In genomic region chr4:148846203-148846602, GRCm38 (mm10) we compare ENCODE assay signal across 9 mouse cellular contexts. TPM values are rescaled to one million over a fixed set of nuclear protein-coding genes. Genes with fewer than 3 reads are reported as not detected.
DNase-seq lines count a peak whose midpoint lies in the region; ATAC-seq and TF ChIP-seq lines count a peak whose summit lies in the region.
"Had no signal": no experiment of that assay in that cellular context is flagged by ENCODE, and none has a peak within 500 bp of the region (broad histone marks: within the 10 kb centered on the region; RNA-seq: fewer than 3 reads in every experiment).

No protein-coding gene starts in this region.

- no peak overlapping the region for H3K9ac ChIP-seq in liver, postnatal 0 days (replicated peaks)
- H3K9ac ChIP-seq in stomach, embryonic 16.5 days (ENCODE audit: low read length): 0 out of 2 replicates have a peak overlapping the region, but pooled peaks have one; percentile 12

- no peaks in the 10 kb centered on the region for H3K27me3 ChIP-seq in kidney, adult 2 months (replicated peaks; ENCODE audit: control insufficient read depth, insufficient read depth, low read length)
- H3K27me3 ChIP-seq in liver, postnatal 0 days (ENCODE audit: insufficient read depth, low read length): no peaks in the 10 kb centered on the region
- no peaks in the 10 kb centered on the region for H3K27me3 ChIP-seq in stomach, embryonic 16.5 days (ENCODE audit: control insufficient read depth, insufficient read depth, low read length)
- no peaks in the 10 kb centered on the region for H3K27me3 ChIP-seq in thymus, adult 2 months (ENCODE audit: control insufficient read depth, insufficient read depth, low read length)

- no peaks in the 10 kb centered on the region for H3K9me3 ChIP-seq in liver, postnatal 0 days (ENCODE audit: low read length)
- H3K9me3 ChIP-seq in stomach, embryonic 16.5 days (replicated peaks; ENCODE audit: control insufficient read depth, low read length): no peaks in the 10 kb centered on the region

- H3K36me3 ChIP-seq in kidney, adult 2 months (ENCODE audit: control insufficient read depth, insufficient read depth, low read length): no peaks in the 10 kb centered on the region
- no peaks in the 10 kb centered on the region for H3K36me3 ChIP-seq in liver, postnatal 0 days (replicated peaks; ENCODE audit: insufficient read depth, low read length)
- no peaks in the 10 kb centered on the region for H3K36me3 ChIP-seq in stomach, embryonic 16.5 days (ENCODE audit: control insufficient read depth, insufficient read depth, low read length)
- H3K36me3 ChIP-seq in thymus, adult 2 months (ENCODE audit: control insufficient read depth, insufficient read depth, low read length): no peaks in the 10 kb centered on the region

- no peak for TF ChIP-seq POLR2A in kidney, adult 2 months (IDR thresholded peaks at IDR 0.05; ENCODE audit: low read depth, low read length)
- no peak for TF ChIP-seq POLR2A in thymus, adult 2 months (IDR thresholded peaks at IDR 0.05; ENCODE audit: control insufficient read depth, extremely low read depth, insufficient read depth, low read length, poor library complexity)

- peak; percentile 74 for ATAC-seq in liver, postnatal 0 days
- ATAC-seq in stomach, embryonic 16.5 days (ENCODE audit: insufficient read depth, low FRiP score): no peak

- no peak overlapping the region for H3K4me3 ChIP-seq in kidney, adult 2 months (ENCODE audit: insufficient read depth, low read depth, low read length)
- no peak overlapping the region for H3K4me3 ChIP-seq in liver, postnatal 0 days (ENCODE audit: low read depth, low read length)
- no peak overlapping the region for H3K4me3 ChIP-seq in stomach, embryonic 16.5 days (replicated peaks; ENCODE audit: low read length)
- H3K4me3 ChIP-seq in thymus, adult 2 months (ENCODE audit: control insufficient read depth, insufficient read depth, low read length): no peak overlapping the region

- no peaks in the 10 kb centered on the region for H3K4me1 ChIP-seq in kidney, adult 2 months (ENCODE audit: control insufficient read depth, insufficient read depth, low read length)
- no peaks in the 10 kb centered on the region for H3K4me1 ChIP-seq in liver, postnatal 0 days (ENCODE audit: insufficient read depth)
- peaks cover 4% of the 10 kb centered on the region for H3K4me1 ChIP-seq in stomach, embryonic 16.5 days (ENCODE audit: control insufficient read depth, insufficient read depth, low read length)
- no peaks in the 10 kb centered on the region for H3K4me1 ChIP-seq in thymus, adult 2 months (replicated peaks; ENCODE audit: control insufficient read depth, insufficient read depth, low read length)

- 0 out of 2 replicates have a peak, but pooled peaks have one; percentile 22 for TF ChIP-seq CTCF in kidney, adult 2 months (conservative IDR thresholded peaks at IDR 0.05; ENCODE audit: insufficient read depth, insufficient read length, low read depth, low read length)
- no peak for TF ChIP-seq CTCF in liver, postnatal 0 days (IDR thresholded peaks at IDR 0.05; ENCODE audit: low read depth)
- TF ChIP-seq CTCF in thymus, adult 2 months (IDR thresholded peaks at IDR 0.05; ENCODE audit: borderline replicate concordance, control insufficient read depth, extremely low read depth, insufficient read depth, low read length, poor library complexity): no peak

- peak; percentile 20 to 25 for DNase-seq in cerebellum, adult 18-20 months
- DNase-seq in cerebellum, adult 9-11 months: no peak
- peak; percentile 17 for DNase-seq in NIH3T3 (ENCODE audit: low read depth)
- DNase-seq in gastrocnemius, postnatal 25 days: peak; percentile 58
- DNase-seq in kidney, adult 2 months: peak; percentile 92
- peak; percentile 44 for DNase-seq in liver, postnatal 0 days
- no peak for DNase-seq in thymus, adult 2 months

- H3K4me2 ChIP-seq in liver, postnatal 0 days (ENCODE audit: low read depth, low read length): 0 out of 2 replicates have a peak overlapping the region, but pooled peaks have one; percentile 18
- peak overlapping the region; percentile 36 for H3K4me2 ChIP-seq in stomach, embryonic 16.5 days (ENCODE audit: low read depth, low read length)

- TF ChIP-seq EP300 in liver, postnatal 0 days (IDR thresholded peaks at IDR 0.05; ENCODE audit: low read depth): no peak

- 13% methylated on average over 9 of the region's 9 CpGs for WGBS in kidney, adult 2 months
- 43% methylated on average over 8 of the region's 9 CpGs for WGBS in liver, postnatal 0 days (ENCODE audit: insufficient replicate concordance)
- WGBS in stomach, embryonic 16.5 days: 38% methylated on average over 9 of the region's 9 CpGs
- 61% methylated on average over 9 of the region's 9 CpGs for WGBS in thymus, adult 2 months

- no peak overlapping the region for H3K27ac ChIP-seq in kidney, adult 2 months (ENCODE audit: insufficient read depth, low read depth, low read length)
- no peak overlapping the region for H3K27ac ChIP-seq in liver, postnatal 0 days (ENCODE audit: low read depth)
- no peak overlapping the region for H3K27ac ChIP-seq in stomach, embryonic 16.5 days (ENCODE audit: low read length)
- no peak overlapping the region for H3K27ac ChIP-seq in thymus, adult 2 months (ENCODE audit: control insufficient read depth, insufficient read depth, low read length)
- H3K27ac ChIP-seq: kidney, postnatal 0 days had no signal

RNA-seq across cellular contexts. Expression of gene Casz1, which starts 42.0 kb away (rescaled TPM):
- 10 to 100 TPM; 27.8 to 30.2 TPM for total RNA-seq in gastrocnemius, postnatal 25 days (2021)
- 13.5 and 14.7 TPM in 2 replicates for polyA plus RNA-seq in kidney, adult 2 months (2012; rRNA removed)
- polyA plus RNA-seq in liver, postnatal 0 days (2015; fragmentation: Nextera tagmentation; extraction: Ambion mirVana): 0.43 and 0.65 TPM in 2 replicates
- polyA plus RNA-seq in stomach, embryonic 16.5 days (2015; fragmentation: Nextera tagmentation; extraction: Ambion mirVana): 9.9 and 10.5 TPM in 2 replicates
- 5.3 and 5.8 TPM in 2 replicates for polyA plus RNA-seq in thymus, adult 2 months (2012; rRNA removed)

Comparison
In these comparisons a context has a peak if more than half of its experiments do, and no peak if none do; other contexts are left out.
1. DNase-seq: peak in cerebellum, adult 18-20 months (2 of 2), NIH3T3 (single experiment), gastrocnemius, postnatal 25 days (single experiment), kidney, adult 2 months (single experiment) and liver, postnatal 0 days (single experiment); none in cerebellum, adult 9-11 months (single experiment) and thymus, adult 2 months (single experiment).